Mouse (Mus musculus) cortical plate, adult 2 months (tissue): ENCODE measurements around the gene Arid4b.

ENCODE experiments used
- CTCF ChIP-seq: fragments of 200-500 bp; IDR thresholded peaks from 2 replicates; pipeline ENCODE4 v1.5.1; 2011; ENCODE audit warnings: mild to moderate bottlenecking, control low read depth, low read length; ENCODE audit not compliant: insufficient read depth; ENCODE audit errors: extremely low read depth
- POLR2A ChIP-seq: fragments of 200-500 bp; IDR thresholded peaks from 2 replicates; pipeline ENCODE4 v1.6.1; 2011; ENCODE audit warnings: mild to moderate bottlenecking, low read length, control low read depth; ENCODE audit not compliant: insufficient read depth; ENCODE audit errors: extremely low read depth

DNA sequence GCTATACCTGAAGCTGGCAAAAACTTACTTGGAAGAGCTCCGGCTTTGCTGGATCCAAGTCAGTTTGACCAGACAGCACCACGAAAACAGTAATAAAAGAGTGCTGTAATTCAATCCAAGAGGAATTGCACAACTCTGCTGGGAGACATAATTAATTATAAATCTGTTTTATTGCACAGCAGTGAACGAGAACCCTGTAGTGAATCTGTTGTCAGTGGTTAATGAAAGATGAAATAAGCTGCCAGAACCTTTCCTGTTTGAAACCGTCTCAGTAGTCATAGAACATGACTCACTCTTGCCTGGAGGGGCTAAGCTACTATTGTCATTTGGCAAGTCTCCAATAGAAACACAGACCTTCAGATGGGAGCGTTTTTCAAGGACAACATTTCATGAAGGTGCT lies 22.8 kb upstream of the Arid4b start:
- TF ChIP-seq CTCF (no peak), POLR2A (no peak)
